Mouse (Mus musculus) stomach, postnatal 0 days (tissue): ENCODE results near the gene Slc1a2.

Experiments
- CTCF ChIP-seq: IDR thresholded peaks from 2 replicates; pipeline ENCODE4 v1.5.1; 2016; ENCODE audit warnings: antibody characterized with exemption, low read depth, mild to moderate bottlenecking, moderate library complexity
- EP300 ChIP-seq: optimal IDR thresholded peaks from 2 replicates; pipeline ENCODE3; 2016; ENCODE audit warnings: antibody characterized with exemption

DNA sequence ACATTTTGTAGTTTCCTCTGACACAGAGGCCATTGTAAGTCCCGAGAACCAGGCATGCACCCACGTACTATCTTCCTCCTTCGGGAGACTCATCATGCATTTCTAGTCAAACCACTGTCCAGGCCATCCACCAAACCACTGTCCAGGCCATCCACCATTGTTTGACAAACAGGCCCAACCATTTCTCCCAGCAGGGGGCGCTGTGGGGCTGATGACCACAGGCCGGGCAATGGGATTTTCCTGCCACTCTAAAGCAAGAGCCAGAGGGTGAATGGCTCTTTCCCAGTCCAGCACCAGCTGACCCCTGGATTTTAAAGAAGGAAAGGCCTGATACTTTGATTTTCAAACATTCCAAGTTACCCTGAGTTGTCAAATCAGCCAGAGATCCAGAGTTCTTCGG, 16.8 kb downstream of the Slc1a2 start:
- TF ChIP-seq CTCF: peak; percentile 72
- TF ChIP-seq EP300: no peak
